Mouse (Mus musculus) lung, embryonic 16.5 days (tissue): ENCODE measurements around the gene Tmf1. TPM values are rescaled to one million over a fixed set of nuclear protein-coding genes. Genes with fewer than 3 reads are reported as not detected.

ENCODE experiments used
- ATAC-seq: fragments of 200-750 bp; cut with Nextera tagmentation; 2 replicates; pipeline ENCODE4 v1.8.0; 2017; ENCODE audit warnings: low read depth, mild to moderate bottlenecking, moderate library complexity
- H3K27ac ChIP-seq: fragments of 300-500 bp; sonication (generic); 2 replicates; pipeline ENCODE4 v1.5.1; 2014; ENCODE audit warnings: mild to moderate bottlenecking, control low read depth, low read length
- H3K27me3 ChIP-seq: fragments of 300-500 bp; sonication (generic); 2 replicates; pipeline ENCODE4 v1.6.1; 2014; ENCODE audit warnings: low read depth, low read length, mixed read lengths; ENCODE audit not compliant: control insufficient read depth, insufficient read depth
- H3K36me3 ChIP-seq: fragments of 300-500 bp; sonication (generic); 2 replicates; pipeline ENCODE4 v1.6.1; 2014; ENCODE audit warnings: low read length; ENCODE audit not compliant: control insufficient read depth, insufficient read depth
- H3K4me1 ChIP-seq: fragments of 300-500 bp; sonication (generic); replicated peaks from 2 replicates; pipeline ENCODE4 v1.6.1; 2014; ENCODE audit warnings: low read length, mixed read lengths; ENCODE audit not compliant: control insufficient read depth, insufficient read depth
- H3K4me2 ChIP-seq: fragments of 300-500 bp; sonication (generic); 2 replicates; pipeline ENCODE4 v1.6.1; 2014; ENCODE audit warnings: low read depth, low read length, control low read depth
- H3K4me3 ChIP-seq: fragments of 300-500 bp; sonication (generic); 2 replicates; pipeline ENCODE4 v1.5.1; 2014; ENCODE audit warnings: mild to moderate bottlenecking, low read length, control low read depth
- H3K9ac ChIP-seq: fragments of 300-500 bp; sonication (generic); 2 replicates; pipeline ENCODE4 v1.6.1; 2014; ENCODE audit warnings: low read length, control low read depth
- H3K9me3 ChIP-seq: fragments of 300-500 bp; sonication (generic); 2 replicates; pipeline ENCODE4 v1.6.1; 2016; ENCODE audit warnings: low read length; ENCODE audit not compliant: control insufficient read depth
- WGBS: fragments of 180-500 bp; shearing (Covaris S2); extraction: QIAGEN DNeasy Blood & Tissue Kit; methylation state at CpG from one replicate; pipeline ENCODE4 v1.1.7; 2014; 5-methylcytosine and 5-hydroxymethylcytosine counted together
- polyA plus RNA-seq: library from polyadenylated mRNA; unstranded; fragments of >200 nt; fragmentation: Nextera tagmentation; extraction: Ambion mirVana; gene quantifications from 2 replicates; pipeline ENCODE4 v1.2.1, GENCODE M21; 2015

Tmf1 gene
- polyA plus RNA-seq, 1 experiment from 2014 or later: 36.9 TPM

DNA sequence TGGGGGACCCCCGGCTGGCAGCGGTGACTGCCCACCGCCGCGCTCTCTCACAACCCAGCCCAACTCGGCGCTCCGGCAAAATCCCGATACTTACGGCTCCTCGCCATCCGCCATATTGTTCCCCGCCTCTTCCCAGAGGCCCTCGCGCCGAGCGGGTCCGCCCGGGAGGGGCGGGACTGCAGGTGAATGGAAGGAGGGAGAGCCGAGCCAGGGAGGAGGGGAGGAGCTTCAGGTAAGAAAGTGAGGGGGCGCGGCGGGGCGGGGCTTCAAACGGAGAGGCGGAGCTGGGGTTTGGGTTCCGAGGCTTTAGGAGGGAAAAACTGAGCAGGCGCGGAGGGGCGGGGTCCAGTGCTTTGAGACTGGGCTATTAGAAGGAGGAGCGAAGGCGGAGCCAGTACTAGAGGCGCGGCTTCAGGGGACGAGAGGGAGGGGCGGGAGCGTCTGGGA, 26.5 kb upstream of the Tmf1 start, which contains the start of gene Uba3:
Gene Uba3 (minus strand): TSS at position 209 of the 447 bp plus-strand sequence.
- H3K27me3 ChIP-seq: no peaks in the 10 kb centered on the region
- peaks cover 20% of the 10 kb centered on the region for H3K4me1 ChIP-seq
- H3K27ac ChIP-seq: peak within 1 kb of the TSS; percentile 73
- H3K4me3 ChIP-seq: peak within 1 kb of the TSS; percentile 69
- H3K4me2 ChIP-seq: peak within 1 kb of the TSS; percentile 78
- H3K9ac ChIP-seq: peak within 1 kb of the TSS; percentile 95
- WGBS: 1% methylated on average over 38 of the region's 38 CpGs
- peak; percentile 97 for ATAC-seq
- no peaks in the 10 kb centered on the region for H3K9me3 ChIP-seq
- H3K36me3 ChIP-seq: no peaks in the 10 kb centered on the region

DNA sequence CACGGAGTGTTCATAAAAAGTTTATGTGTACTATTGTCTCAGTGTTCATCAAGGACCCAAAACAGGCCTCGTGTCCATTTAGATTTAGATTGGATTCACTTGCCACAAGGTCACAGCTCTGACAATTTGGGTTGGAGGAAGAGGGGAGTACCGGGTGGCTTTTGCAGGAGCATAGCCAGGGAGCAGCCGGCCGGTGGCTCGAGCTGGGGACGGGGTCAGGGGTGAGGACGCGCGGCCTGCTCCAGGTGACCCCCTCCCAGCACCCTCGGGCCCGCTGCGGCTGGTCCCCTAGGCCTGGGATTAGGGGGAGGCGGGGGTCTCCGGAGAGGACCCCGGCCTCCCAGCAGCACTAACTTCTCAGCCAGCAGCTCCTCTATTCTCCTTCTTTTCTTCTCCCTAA, 26.0 kb upstream of the Tmf1 start:
- Histone ChIP-seq H3K4me2 (peak overlapping the region; percentile 78), H3K9me3 (no peaks in the 10 kb centered on the region), H3K9ac (peak overlapping the region; percentile 95), H3K27ac (peak overlapping the region; percentile 73), H3K4me3 (peak overlapping the region; percentile 69), H3K27me3 (no peaks in the 10 kb centered on the region), H3K4me1 (peaks cover 16% of the 10 kb centered on the region), H3K36me3 (no peaks in the 10 kb centered on the region)
- WGBS: under 1% methylated on average over 16 of the region's 16 CpGs
- ATAC-seq: peak; percentile 43

DNA sequence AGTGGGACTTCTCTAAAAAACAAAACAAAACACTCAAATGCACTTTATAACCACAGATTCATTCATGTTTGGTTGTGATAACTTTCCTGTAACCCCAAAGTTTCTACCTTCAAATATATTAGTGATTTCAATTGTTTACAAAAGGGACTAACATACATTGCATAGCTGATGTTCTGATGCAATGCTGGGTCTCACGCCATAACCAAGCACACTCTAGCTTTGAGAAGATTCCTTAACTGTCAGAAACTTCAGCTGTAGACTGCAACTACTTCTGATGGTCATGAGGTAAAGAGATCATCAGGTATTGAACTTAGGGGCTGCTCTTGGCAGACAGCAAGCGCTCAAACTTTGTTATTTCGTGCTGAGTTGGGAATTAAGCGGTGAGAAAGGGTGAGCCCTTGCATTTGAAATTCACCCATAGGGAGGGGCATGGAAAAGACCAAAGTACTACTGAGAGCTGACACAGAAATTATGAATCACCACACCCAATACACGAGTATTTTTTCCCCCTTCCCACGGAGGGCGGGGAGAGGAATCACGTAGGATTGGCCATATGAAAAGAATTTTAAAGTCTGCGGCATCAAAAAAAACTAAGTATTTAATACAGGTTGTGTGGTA, 25.4 kb upstream of the Tmf1 start:
- H3K27ac ChIP-seq: no peak overlapping the region
- peak overlapping the region; percentile 95 for H3K9ac ChIP-seq
- H3K4me3 ChIP-seq: peak overlapping the region; percentile 69
- H3K27me3 ChIP-seq: no peaks in the 10 kb centered on the region
- WGBS: 7% methylated on average over 9 of the region's 9 CpGs
- H3K36me3 ChIP-seq: no peaks in the 10 kb centered on the region
- H3K4me1 ChIP-seq: peaks cover 15% of the 10 kb centered on the region
- H3K4me2 ChIP-seq: peak overlapping the region; percentile 78
- no peaks in the 10 kb centered on the region for H3K9me3 ChIP-seq
- ATAC-seq: no peak

DNA sequence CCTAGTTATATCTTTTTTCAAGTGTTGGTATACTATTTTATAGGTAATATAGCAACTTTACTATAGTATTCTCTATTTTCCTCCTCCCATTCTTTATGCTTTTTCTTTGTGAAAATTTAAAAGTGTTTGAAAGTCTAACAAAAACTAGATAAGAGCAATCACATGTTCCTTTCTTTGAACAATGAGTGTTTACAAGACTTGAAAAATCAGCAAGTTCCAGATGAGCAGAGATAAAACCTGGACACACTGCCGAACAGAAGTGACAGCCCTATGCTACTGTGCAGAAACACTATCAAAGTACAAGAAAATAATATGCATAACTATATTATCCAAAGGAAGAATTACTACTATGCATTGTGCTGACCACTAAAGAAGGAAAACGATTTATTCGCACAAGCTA, 23.6 kb upstream of the Tmf1 start:
- Histone ChIP-seq H3K9me3 (no peaks in the 10 kb centered on the region), H3K4me1 (peaks cover 15% of the 10 kb centered on the region), H3K4me3 (no peak overlapping the region), H3K27me3 (no peaks in the 10 kb centered on the region), H3K36me3 (peaks cover 5% of the 10 kb centered on the region; the same call in 1 of the 2 replicates), H3K4me2 (no peak overlapping the region), H3K27ac (no peak overlapping the region), H3K9ac (no peak overlapping the region)
- ATAC-seq: no peak
- 58% methylated on average over 3 of the region's 3 CpGs for WGBS

DNA sequence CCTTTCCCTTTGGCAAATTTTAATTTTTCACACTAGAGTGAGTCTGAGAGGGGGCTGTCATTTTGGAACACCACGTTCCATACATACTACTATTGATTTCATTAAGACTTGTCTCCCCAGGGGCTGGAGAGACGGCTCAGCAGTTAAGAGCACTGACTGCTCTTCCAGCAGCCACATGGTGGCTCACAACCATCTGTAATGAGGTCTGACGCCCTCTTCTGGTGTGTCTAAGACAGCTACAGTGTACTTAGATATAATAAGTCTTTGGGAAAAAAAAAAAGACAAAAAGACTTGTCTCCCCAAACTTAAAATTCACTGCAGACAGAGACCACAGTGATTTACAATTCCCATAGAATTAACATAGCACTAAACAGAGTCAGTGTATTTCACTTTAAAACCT, 21.5 kb upstream of the Tmf1 start:
- Histone ChIP-seq H3K27me3 (no peaks in the 10 kb centered on the region), H3K27ac (no peak overlapping the region), H3K4me3 (no peak overlapping the region), H3K9me3 (no peaks in the 10 kb centered on the region), H3K4me1 (peaks cover 15% of the 10 kb centered on the region), H3K36me3 (peaks cover 16% of the 10 kb centered on the region), H3K9ac (no peak overlapping the region), H3K4me2 (no peak overlapping the region)
- no peak for ATAC-seq
- WGBS: 64% methylated on average over 3 of the region's 3 CpGs

DNA sequence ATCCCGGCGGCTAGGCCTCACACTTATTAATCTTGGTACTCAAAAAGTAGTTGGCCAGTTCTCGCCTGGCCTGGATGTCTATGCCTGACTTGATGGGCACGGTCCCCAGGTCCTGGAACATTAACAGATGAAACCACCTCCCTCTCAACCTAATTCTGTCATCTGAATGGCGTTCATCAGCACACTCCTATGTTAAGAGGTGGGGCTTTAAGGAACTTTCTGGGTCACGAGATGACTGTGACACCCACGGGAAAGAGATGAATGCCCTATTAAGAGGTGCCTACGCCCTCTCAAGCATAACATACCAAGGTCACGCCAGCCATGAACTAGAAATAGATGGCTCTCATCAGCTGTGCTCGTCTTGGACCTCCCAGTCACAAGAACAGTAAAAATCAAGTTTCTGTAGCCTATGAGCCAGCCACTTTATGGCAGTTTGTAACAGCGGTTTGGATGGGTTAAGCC, 476 bp upstream of the Tmf1 start:
- Histone ChIP-seq H3K36me3 (peaks cover 7% of the 10 kb centered on the region; the same call in 1 of the 2 replicates), H3K9ac (peak overlapping the region; percentile 98), H3K9me3 (no peaks in the 10 kb centered on the region), H3K4me2 (peak overlapping the region; percentile 58), H3K4me1 (peaks cover 12% of the 10 kb centered on the region), H3K27ac (peak overlapping the region; percentile 92), H3K4me3 (peak overlapping the region; percentile 95), H3K27me3 (no peaks in the 10 kb centered on the region)
- WGBS: 5% methylated on average over 11 of the region's 11 CpGs
- ATAC-seq: peak; percentile 63

DNA sequence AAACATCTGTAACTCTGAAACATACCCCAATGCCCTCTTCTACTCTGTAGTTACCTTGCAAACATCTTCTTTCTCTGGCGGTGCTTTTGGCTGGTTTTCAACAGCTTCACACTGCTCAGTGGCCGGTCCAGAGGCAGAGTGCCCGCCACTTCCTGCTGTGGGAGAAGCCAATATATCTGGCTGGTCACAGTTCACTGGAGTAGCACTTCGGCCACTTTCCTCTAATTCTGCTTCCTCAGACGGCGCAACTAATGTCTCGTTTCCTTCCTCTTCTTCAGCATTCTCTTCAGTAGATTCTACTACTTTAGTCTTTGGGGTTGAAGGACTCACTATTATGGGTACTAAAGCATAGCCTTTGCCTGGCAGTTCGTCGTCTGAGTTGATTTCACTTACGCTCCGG, 3.2 kb downstream of the Tmf1 start:
- H3K4me3 ChIP-seq: no peak overlapping the region
- 71% methylated on average over 11 of the region's 11 CpGs for WGBS
- peaks cover 26% of the 10 kb centered on the region for H3K36me3 ChIP-seq

DNA sequence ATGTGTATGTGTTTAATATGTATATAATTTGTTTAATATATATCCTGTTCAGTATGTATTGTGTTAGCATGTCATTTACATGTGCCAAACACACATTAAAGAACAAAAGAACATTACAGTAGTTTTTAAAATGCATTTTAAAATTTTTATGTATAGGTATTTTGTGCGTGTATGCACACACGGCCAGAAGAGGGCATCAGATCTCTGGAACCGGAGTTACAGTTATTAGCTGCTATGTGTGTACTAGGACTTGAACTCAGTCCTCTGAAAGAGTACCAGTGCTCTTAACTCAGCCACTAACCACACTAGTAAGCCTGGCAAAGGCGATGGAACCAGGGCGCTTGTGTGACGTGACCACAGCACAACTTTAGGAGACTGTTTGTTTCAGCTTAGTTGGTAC, 28.8 kb downstream of the Tmf1 start:
- Histone ChIP-seq H3K4me2 (no peak overlapping the region), H3K4me3 (no peak overlapping the region), H3K9ac (no peak overlapping the region), H3K27ac (no peak overlapping the region), H3K4me1 (peaks cover 31% of the 10 kb centered on the region), H3K9me3 (no peaks in the 10 kb centered on the region), H3K36me3 (peaks cover 4% of the 10 kb centered on the region; the same call in 1 of the 2 replicates), H3K27me3 (no peaks in the 10 kb centered on the region)
- no peak for ATAC-seq
- 78% methylated on average over 6 of the region's 6 CpGs for WGBS

More for the DNA sequence above, 3.2 kb downstream of the Tmf1 start:
- Histone ChIP-seq H3K27ac (no peak overlapping the region), H3K4me2 (no peak overlapping the region), H3K27me3 (no peaks in the 10 kb centered on the region), H3K9me3 (no peaks in the 10 kb centered on the region), H3K9ac (no peak overlapping the region), H3K4me1 (peaks cover 12% of the 10 kb centered on the region)
- no peak for ATAC-seq

DNA sequence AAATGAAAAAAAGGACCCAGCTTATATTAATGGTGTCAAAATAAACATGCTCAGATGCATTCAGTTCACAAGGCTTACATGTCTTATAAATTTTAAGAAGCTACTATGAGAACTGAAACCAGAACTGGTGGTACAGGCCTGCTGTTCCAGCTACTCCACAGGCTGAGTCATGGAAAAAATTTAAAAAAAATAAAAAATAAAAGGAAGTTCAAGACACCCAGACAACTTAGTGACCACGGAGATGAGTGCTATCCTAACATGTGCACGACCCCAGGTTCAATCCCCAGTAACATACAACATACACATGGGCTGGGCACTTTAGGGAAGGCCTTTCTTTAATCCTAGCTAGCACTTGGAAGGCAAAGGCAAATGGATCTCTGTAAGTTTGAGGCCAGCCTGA, 29.2 kb downstream of the Tmf1 start:
- no peak overlapping the region for H3K27ac ChIP-seq
- H3K4me1 ChIP-seq: peaks cover 32% of the 10 kb centered on the region
- H3K4me2 ChIP-seq: no peak overlapping the region
- H3K9ac ChIP-seq: no peak overlapping the region
- H3K9me3 ChIP-seq: no peaks in the 10 kb centered on the region
- no peaks in the 10 kb centered on the region for H3K27me3 ChIP-seq
- ATAC-seq: no peak
- 55% methylated on average over 2 of the region's 2 CpGs for WGBS
- peaks cover 4% of the 10 kb centered on the region; the same call in 1 of the 2 replicates for H3K36me3 ChIP-seq
- H3K4me3 ChIP-seq: no peak overlapping the region
